Mouse (Mus musculus): Measurements from ENCODE around the gene Smg9.

The Smg9 gene

GRCm38 (mm10) chr7:24446697-24447340 is 47.4 kb downstream of the Smg9 start:
- no peak for DNase-seq

GRCm38 (mm10) chr7:24448782-24449517 is 49.5 kb downstream of the Smg9 start:
- DNase-seq, result no peak

GRCm38 (mm10) chr7:24450585-24451017 is 51.2 kb downstream of the Smg9 start:
- peak in 1 of 2 experiments; percentile 42 for DNase-seq

GRCm38 (mm10) chr7:24451855-24452311 is 52.5 kb downstream of the Smg9 start, which contains the start of gene Irgc1:
TSS of gene Irgc1 (minus strand) at chr7:24452297.
- no peak for DNase-seq

GRCm38 (mm10) chr7:24454199-24454598 is 54.8 kb downstream of the Smg9 start:
- DNase-seq, result no peak

- no peak for DNase-seq
These were observed 56.3 kb downstream of the Smg9 start for GRCm38 (mm10) chr7:24455726-24456125.

- peak; percentile 72 to 79 for DNase-seq
These were observed 58.4 kb downstream of the Smg9 start for GRCm38 (mm10) chr7:24457726-24458370.

GRCm38 (mm10) chr7:24459440-24459839 is 60.0 kb downstream of the Smg9 start:
- DNase-seq, result no peak

- DNase-seq, result no peak
These were observed 60.4 kb downstream of the Smg9 start for GRCm38 (mm10) chr7:24459843-24460242.

GRCm38 (mm10) chr7:24461376-24462051 is 62.1 kb downstream of the Smg9 start:
- no peak for DNase-seq

GRCm38 (mm10) chr7:24462388-24463319 is 63.2 kb downstream of the Smg9 start, which contains the start of gene Plaur:
TSS of gene Plaur (plus strand) at chr7:24462484.
- no peak for DNase-seq

- DNase-seq, result no peak
These were observed 67.4 kb downstream of the Smg9 start for GRCm38 (mm10) chr7:24466835-24467234.

GRCm38 (mm10) chr7:24467886-24468285 is 68.5 kb downstream of the Smg9 start:
- peak; percentile 27 to 42 for DNase-seq

- no peak for DNase-seq
These were observed 69.7 kb downstream of the Smg9 start for GRCm38 (mm10) chr7:24469126-24469525.

GRCm38 (mm10) chr7:24470356-24470755 is 70.9 kb downstream of the Smg9 start:
- DNase-seq, result no peak

All from thymus, postnatal 36 days (tissue).